Mouse (Mus musculus) kidney, adult 2 months (tissue): ENCODE results near the gene Sema7a. TPM values are rescaled to one million over a fixed set of nuclear protein-coding genes. Genes with fewer than 3 reads are reported as not detected.

Experiments
- DNase-seq: peaks from one replicate; pipeline ENCODE4 v3.0.0; 2021
- H3K27ac ChIP-seq: fragments of 200-500 bp; 2 replicates; pipeline ENCODE4 v1.5.1; 2012; ENCODE audit warnings: low read depth, low read length, control low read depth, inconsistent platforms; ENCODE audit not compliant: insufficient read depth
- H3K27me3 ChIP-seq: fragments of 200-500 bp; replicated peaks from 2 replicates; pipeline ENCODE4 v1.6.1; 2012; ENCODE audit warnings: mild to moderate bottlenecking, moderate library complexity, low read length, inconsistent platforms; ENCODE audit not compliant: control insufficient read depth, insufficient read depth
- H3K36me3 ChIP-seq: fragments of 200-500 bp; 2 replicates; pipeline ENCODE4 v1.6.1; 2012; ENCODE audit warnings: mild to moderate bottlenecking, moderate library complexity, low read length, inconsistent platforms; ENCODE audit not compliant: control insufficient read depth, insufficient read depth
- H3K4me1 ChIP-seq: fragments of 200-500 bp; 2 replicates; pipeline ENCODE4 v1.6.1; 2011; ENCODE audit warnings: low read length; ENCODE audit not compliant: control insufficient read depth, insufficient read depth
- H3K4me3 ChIP-seq: fragments of 200-500 bp; 2 replicates; pipeline ENCODE4 v1.5.1; 2011; ENCODE audit warnings: mild to moderate bottlenecking, low read depth, low read length, control low read depth; ENCODE audit not compliant: insufficient read depth
- CTCF ChIP-seq: fragments of 200-500 bp; conservative IDR thresholded peaks from 2 replicates; pipeline ENCODE4 v1.5.1; 2011; ENCODE audit warnings: low read depth, mild to moderate bottlenecking, control low read depth, low read length, moderate library complexity, mixed read lengths; ENCODE audit not compliant: insufficient read depth, insufficient read length
- POLR2A ChIP-seq: fragments of 200-500 bp; IDR thresholded peaks from one replicate; pipeline ENCODE4 v1.6.1; 2011; ENCODE audit warnings: low read depth, low read length, control low read depth
- WGBS: fragments of 180-500 bp; shearing (Covaris S2); methylation state at CpG from one replicate; pipeline ENCODE4 v1.1.7; 2018; 5-methylcytosine and 5-hydroxymethylcytosine counted together
- polyA plus RNA-seq: library from polyadenylated mRNA; depleted of rRNA; stranded (reverse); fragments of >200 nt; gene quantifications from 2 replicates; pipeline ENCODE4 v1.2.3, GENCODE M21; 2012

Sema7a gene
- polyA plus RNA-seq, 1 experiment, result 9.6 TPM

DNA sequence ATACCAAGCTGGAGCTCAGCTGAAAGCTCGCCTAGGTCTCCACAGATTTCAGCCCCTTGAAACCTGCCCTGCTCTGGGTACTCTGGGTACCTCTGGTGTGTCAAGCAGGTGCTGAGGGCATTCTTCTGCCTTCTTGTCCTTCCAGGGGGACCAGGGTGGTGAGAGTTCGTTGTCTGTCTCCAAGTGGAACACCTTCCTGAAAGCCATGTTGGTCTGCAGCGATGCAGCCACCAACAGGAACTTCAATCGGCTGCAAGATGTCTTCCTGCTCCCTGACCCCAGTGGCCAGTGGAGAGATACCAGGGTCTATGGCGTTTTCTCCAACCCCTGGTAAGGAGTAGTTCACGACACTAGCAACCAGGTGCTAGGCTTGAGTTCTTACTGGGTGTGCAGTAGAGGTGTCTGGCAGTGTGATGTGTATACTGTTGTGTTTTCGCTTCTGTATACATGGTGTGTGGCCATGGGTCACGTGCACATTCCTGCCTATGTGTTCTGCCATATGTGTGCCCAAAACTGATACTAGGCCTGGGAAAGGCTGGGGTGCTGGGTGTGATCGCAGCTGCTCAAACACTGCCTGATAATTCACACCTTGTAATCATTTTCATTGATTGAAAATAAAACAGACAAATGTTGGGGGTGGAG lies 16.4 kb downstream of the Sema7a start:
- H3K27ac ChIP-seq, result no peak overlapping the region
- TF ChIP-seq CTCF (no peak), POLR2A (no peak)
- DNase-seq, result no peak
- WGBS, result 88% methylated on average over 9 of the region's 9 CpGs
- H3K27me3 ChIP-seq, result no peaks in the 10 kb centered on the region
- H3K4me3 ChIP-seq, result no peak overlapping the region
- H3K4me1 ChIP-seq, result no peaks in the 10 kb centered on the region
- H3K36me3 ChIP-seq, result no peaks in the 10 kb centered on the region

DNA sequence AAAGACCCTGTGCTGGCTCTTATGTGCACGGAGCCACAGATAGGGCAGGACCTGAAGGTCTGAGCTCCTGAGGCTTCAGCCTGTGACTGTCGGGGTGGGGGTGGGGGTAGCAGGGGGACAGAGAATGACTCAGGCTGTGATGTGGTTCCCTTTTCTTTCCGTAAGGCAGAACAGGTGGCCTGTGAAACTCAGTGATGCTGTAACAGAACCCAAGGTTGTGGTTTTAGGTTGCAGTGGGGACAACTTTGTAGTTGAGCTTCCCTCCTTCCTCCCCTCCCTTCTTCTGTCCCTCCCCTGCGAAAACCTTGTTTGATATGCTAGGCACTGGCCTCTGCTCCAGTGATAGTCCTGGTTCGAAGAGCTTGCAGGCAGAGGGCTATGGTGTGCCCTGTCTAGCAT lies 16.9 kb downstream of the Sema7a start:
- H3K27me3 ChIP-seq, result no peaks in the 10 kb centered on the region
- TF ChIP-seq POLR2A (no peak), CTCF (no peak)
- H3K4me3 ChIP-seq, result no peak overlapping the region
- no peaks in the 10 kb centered on the region for H3K4me1 ChIP-seq
- no peak overlapping the region for H3K27ac ChIP-seq
- DNase-seq, result no peak
- WGBS, result 66% methylated on average over 5 of the region's 5 CpGs
- no peaks in the 10 kb centered on the region for H3K36me3 ChIP-seq

DNA sequence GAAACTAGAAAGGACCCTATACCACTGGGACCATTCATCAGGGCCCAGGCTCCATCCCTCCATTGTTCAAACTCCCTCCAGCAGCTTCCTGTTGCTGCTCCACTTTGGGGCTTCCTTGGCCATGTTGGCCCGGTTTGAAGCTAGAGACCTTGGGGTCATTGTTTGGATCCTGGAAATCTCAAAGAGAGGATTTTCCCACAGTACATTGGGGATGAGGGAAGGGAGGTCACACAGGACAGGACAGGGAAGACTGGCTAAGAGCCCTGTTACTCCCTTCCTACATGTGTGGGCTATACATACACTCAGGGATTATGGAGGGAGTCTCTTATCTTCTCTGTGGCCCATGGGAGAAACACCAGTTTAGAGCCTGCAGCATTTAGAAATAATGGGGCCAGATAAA lies 18.7 kb downstream of the Sema7a start:
- Histone ChIP-seq H3K27me3 (no peaks in the 10 kb centered on the region), H3K4me3 (no peak overlapping the region), H3K27ac (no peak overlapping the region), H3K4me1 (no peaks in the 10 kb centered on the region), H3K36me3 (no peaks in the 10 kb centered on the region)
- no peak for DNase-seq
- 64% methylated on average over 1 of the region's 1 CpGs for WGBS
- TF ChIP-seq CTCF (no peak), POLR2A (no peak)

DNA sequence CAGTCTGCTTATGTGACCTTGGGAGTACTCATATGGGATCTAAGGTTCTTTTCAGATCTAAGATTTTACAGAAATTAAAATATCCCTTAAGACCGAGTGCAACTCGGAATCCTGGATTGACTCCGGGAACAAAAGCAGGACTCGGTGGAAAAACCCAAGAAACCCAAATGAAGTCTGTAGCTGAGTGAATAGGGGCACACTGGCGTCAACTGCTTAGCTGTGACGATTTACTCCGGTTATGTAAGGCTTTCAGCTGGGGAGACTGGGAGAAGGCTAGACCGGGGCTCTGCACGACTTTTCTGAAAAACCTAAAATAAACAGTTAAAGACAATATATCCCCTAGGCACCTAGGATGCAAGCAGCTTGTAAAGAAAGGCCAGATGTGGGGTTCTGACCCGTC lies 19.5 kb downstream of the Sema7a start:
- Histone ChIP-seq H3K36me3 (no peaks in the 10 kb centered on the region), H3K4me1 (no peaks in the 10 kb centered on the region), H3K27ac (no peak overlapping the region), H3K27me3 (no peaks in the 10 kb centered on the region), H3K4me3 (no peak overlapping the region)
- 84% methylated on average over 10 of the region's 10 CpGs for WGBS
- no peak for DNase-seq
- TF ChIP-seq CTCF, result no peak
- TF ChIP-seq POLR2A, result no peak

DNA sequence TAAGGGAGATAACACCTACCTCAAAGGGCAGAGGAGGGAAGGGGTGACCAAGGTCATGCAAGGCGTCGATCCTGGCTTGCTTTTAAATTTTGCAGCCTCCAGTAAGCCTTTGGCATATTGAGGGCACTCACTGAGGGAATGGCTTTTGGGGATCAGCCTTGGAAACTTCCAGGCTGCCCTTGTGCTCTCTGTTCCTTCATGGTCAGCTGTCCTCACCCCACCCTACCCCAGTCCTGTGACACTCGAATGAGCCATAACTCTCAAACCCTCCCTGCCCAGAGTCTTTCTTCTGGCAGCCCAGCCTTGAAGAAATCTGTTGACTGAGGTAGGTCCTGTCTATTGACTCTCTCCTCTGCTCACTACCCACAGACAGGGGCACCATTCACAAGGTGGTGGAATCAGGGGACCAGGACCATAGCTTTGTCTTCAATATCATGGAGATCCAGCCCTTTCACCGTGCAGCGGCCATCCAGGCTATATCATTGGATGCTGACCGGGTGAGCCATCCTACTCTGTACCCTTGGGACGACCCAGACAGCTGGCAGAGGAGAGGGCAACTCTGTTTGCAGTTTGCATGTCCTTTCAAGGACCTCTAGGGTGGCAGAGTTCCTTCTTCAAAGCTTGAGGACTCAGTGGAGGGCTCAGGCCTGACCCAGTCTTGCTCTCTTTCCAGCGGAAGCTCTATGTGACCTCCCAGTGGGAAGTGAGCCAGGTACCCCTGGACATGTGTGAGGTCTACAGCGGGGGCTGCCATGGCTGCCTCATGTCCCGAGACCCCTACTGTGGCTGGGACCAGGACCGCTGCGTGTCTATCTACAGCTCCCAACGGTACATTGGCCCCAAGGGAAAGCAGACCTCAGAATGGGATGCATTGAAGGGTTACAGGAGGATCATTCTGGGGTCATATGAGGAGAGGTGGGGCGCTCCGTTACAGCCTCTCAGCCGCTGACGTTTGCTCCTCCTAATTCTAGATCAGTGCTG lies 20.3 kb downstream of the Sema7a start:
- no peak overlapping the region for H3K27ac ChIP-seq

DNA sequence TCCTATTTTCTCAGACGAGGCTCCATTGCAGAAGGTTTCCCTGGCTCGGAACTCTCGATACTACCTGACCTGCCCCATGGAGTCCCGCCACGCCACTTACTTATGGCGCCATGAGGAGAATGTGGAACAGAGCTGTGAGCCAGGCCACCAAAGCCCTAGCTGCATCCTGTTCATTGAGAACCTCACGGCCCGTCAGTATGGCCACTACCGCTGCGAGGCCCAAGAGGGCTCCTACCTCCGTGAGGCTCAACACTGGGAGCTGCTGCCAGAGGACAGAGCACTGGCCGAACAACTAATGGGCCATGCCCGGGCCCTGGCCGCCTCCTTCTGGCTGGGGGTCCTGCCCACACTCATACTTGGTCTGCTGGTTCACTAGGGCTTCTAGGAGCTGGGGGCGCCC lies 21.3 kb downstream of the Sema7a start:
- Histone ChIP-seq H3K27me3 (no peaks in the 10 kb centered on the region), H3K36me3 (no peaks in the 10 kb centered on the region), H3K4me3 (no peak overlapping the region), H3K4me1 (no peaks in the 10 kb centered on the region), H3K27ac (no peak overlapping the region)
- WGBS, result 88% methylated on average over 15 of the region's 15 CpGs
- TF ChIP-seq CTCF, result no peak
- no peak for TF ChIP-seq POLR2A
- no peak for DNase-seq

More for the DNA sequence above, 20.3 kb downstream of the Sema7a start:
- 88% methylated on average over 17 of the region's 17 CpGs for WGBS
- DNase-seq, result no peak
- H3K27me3 ChIP-seq, result no peaks in the 10 kb centered on the region
- no peaks in the 10 kb centered on the region for H3K36me3 ChIP-seq
- TF ChIP-seq POLR2A (no peak), CTCF (no peak)
- no peak overlapping the region for H3K4me3 ChIP-seq
- no peaks in the 10 kb centered on the region for H3K4me1 ChIP-seq

DNA sequence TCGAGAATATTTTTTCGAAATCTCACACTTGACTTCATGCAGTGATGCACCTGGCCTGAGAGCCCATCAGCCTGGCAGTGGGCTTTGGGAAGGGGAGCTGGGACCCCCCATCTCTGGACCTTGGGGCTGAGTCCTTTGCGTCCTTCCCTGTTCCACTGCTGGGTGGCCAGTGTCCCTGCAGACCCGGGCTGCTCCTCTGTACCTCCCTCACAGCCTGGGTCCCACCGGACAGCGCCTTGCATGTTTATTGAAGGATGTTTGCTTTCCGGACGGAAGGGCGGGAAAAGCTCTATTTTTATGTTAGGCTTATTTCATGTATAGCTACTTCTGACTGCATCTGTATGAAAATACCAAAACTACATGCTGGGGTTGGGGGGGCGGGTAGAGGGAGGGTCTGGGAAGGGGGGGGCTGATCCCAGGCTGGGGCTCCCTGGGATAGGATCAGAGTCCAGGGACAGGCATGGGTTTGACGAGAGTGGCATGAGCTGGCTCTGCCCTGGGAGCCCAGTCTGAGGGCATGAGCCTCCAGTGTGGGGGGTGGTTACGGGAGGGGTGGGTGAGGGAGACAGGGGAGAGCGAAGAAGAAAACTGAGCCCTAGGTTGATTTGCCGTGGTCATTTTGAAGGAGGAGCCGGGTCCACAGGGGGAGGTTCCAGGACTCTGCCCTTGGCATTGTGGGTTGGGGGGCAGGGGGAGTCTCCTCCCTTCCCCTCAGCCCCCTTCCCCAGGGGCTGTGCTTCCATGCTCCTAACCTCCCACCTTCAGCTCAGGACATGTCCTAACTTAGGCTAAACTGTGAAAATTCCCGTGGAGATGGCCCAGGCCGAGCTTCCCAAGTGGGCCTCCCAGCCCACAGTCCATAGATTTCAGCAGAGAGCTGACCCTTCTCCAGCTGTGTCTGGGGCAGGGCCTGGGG lies 22.2 kb downstream of the Sema7a start:
- Histone ChIP-seq H3K27ac (peak overlapping the region; percentile 1; the same call in 1 of the 2 replicates), H3K27me3 (no peaks in the 10 kb centered on the region), H3K36me3 (no peaks in the 10 kb centered on the region), H3K4me1 (no peaks in the 10 kb centered on the region), H3K4me3 (no peak overlapping the region)
- no peak for DNase-seq
- 48% methylated on average over 17 of the region's 17 CpGs for WGBS
- no peak for TF ChIP-seq POLR2A
- no peak for TF ChIP-seq CTCF
